Mouse (Mus musculus) inflammation-experienced regulatory T-cells, adult 6 months (primary cell): ENCODE data around the gene Cbln3. TPM values are rescaled to one million over a fixed set of nuclear protein-coding genes. Genes with fewer than 3 reads are reported as not detected.

Experiments used
- ATAC-seq: one replicate; pipeline ENCODE4 v1.8.0; 2017
- polyA plus RNA-seq, 3 experiments: library from polyadenylated mRNA; unstranded; fragments of 100-300 nt; shearing (Covaris generic); gene quantifications; one replicate each; pipeline ENCODE4 v1.2.1; 2017

Gene Cbln3
- polyA plus RNA-seq, 3 experiments from 2014 or later, result 0.11 TPM; not detected in 2

GRCm38 (mm10) chr14:55845506-55846294, 38.5 kb downstream of the Cbln3 start:
- no peak for ATAC-seq

- ATAC-seq, result no peak
Observed at GRCm38 (mm10) chr14:55842794-55843193, 41.4 kb downstream of the Cbln3 start.

- ATAC-seq, result no peak
Observed at GRCm38 (mm10) chr14:55840853-55841366, 43.3 kb downstream of the Cbln3 start.

GRCm38 (mm10) chr14:55838740-55839139, 45.5 kb downstream of the Cbln3 start:
- no peak for ATAC-seq

- no peak for ATAC-seq
Observed at GRCm38 (mm10) chr14:55838312-55838711, 45.9 kb downstream of the Cbln3 start.

- no peak for ATAC-seq
Observed at GRCm38 (mm10) chr14:55834808-55835533, 49.2 kb downstream of the Cbln3 start.

GRCm38 (mm10) chr14:55833126-55833525, 51.1 kb downstream of the Cbln3 start:
- no peak for ATAC-seq

- no peak for ATAC-seq
Observed at GRCm38 (mm10) chr14:55830331-55830730, 53.9 kb downstream of the Cbln3 start.

- no peak for ATAC-seq
Observed at GRCm38 (mm10) chr14:55829854-55830253, 54.3 kb downstream of the Cbln3 start.

Other genes starting within 250 kb of the Cbln3 start
- 10 to 100 TPM; 21.1 to 39.8 (median 36.3) TPM for gene Ipo4, start 248.4 kb downstream of the Cbln3 start, polyA plus RNA-seq
- gene Gm49378, start 246.5 kb downstream of the Cbln3 start, polyA plus RNA-seq, result 1 to 10 TPM in 2 of 3 experiments, under 1 TPM in 1; 0.44 to 2.8 (median 2.5) TPM
- 10 to 100 TPM; 36.3 to 45.0 (median 39.3) TPM for gene Tm9sf1, start 240.6 kb downstream of the Cbln3 start, polyA plus RNA-seq
- 1 to 10 TPM in 2 of 3 experiments, under 1 TPM in 1; 0.68 to 2.2 (median 1.2) TPM for gene Tssk4, start 234.2 kb downstream of the Cbln3 start, polyA plus RNA-seq
- gene Mdp1, start 223.9 kb downstream of the Cbln3 start, polyA plus RNA-seq, result 100 to 1,000 TPM in 1 of 3 experiments, 10 to 100 TPM in 2; 89.2 to 101 (median 95.6) TPM
- gene Gmpr2, start 212.5 kb downstream of the Cbln3 start, polyA plus RNA-seq, result 10 to 100 TPM; 25.8 to 33.9 (median 29.9) TPM
- gene Nedd8, start 212.3 kb downstream of the Cbln3 start, polyA plus RNA-seq, result 100 to 1,000 TPM; 335 to 412 (median 375) TPM
- gene Tinf2, start 202.6 kb downstream of the Cbln3 start, polyA plus RNA-seq, result 10 to 100 TPM; 26.4 to 30.7 (median 30.2) TPM
- gene Tgm1, start 170.5 kb downstream of the Cbln3 start, polyA plus RNA-seq, result not detected
- 10 to 100 TPM; 40.8 to 75.9 (median 62.1) TPM for gene Rabggta, start 162.1 kb downstream of the Cbln3 start, polyA plus RNA-seq
- 10 to 100 TPM; 32.4 to 57.8 (median 46.5) TPM for gene Dhrs1, start 138.7 kb downstream of the Cbln3 start, polyA plus RNA-seq
- 1 to 10 TPM; 4.1 to 8.4 (median 5.4) TPM for gene Nop9, start 138.7 kb downstream of the Cbln3 start, polyA plus RNA-seq
- gene Cideb, start 125.9 kb downstream of the Cbln3 start, polyA plus RNA-seq, result not detected
- not detected for gene Ltb4r2, start 123.0 kb downstream of the Cbln3 start, polyA plus RNA-seq
- gene Ltb4r1, start 118.4 kb downstream of the Cbln3 start, polyA plus RNA-seq, result 10 to 100 TPM in 1 of 3 experiments, 1 to 10 TPM in 1, under 1 TPM in 1; 0.57 to 16.6 (median 3.8) TPM
- gene Adcy4, start 100.3 kb downstream of the Cbln3 start, polyA plus RNA-seq, result under 1 TPM in 1 of 3 experiments, not detected in 2; 0.29 TPM
- gene Ripk3, start 95.5 kb downstream of the Cbln3 start, polyA plus RNA-seq, result 10 to 100 TPM; 71.9 to 99.8 (median 84.8) TPM
- gene Nfatc4, start 61.2 kb downstream of the Cbln3 start, polyA plus RNA-seq, result not detected
- gene Nynrin, start 30.4 kb downstream of the Cbln3 start, polyA plus RNA-seq, result under 1 TPM in 1 of 3 experiments, not detected in 2; 0.04 TPM
- gene Khnyn, start 555 bp upstream of the Cbln3 start, polyA plus RNA-seq, result 10 to 100 TPM; 10.5 to 13.1 (median 12.8) TPM
- 100 to 1,000 TPM in 1 of 3 experiments, 10 to 100 TPM in 2; 76.4 to 107 (median 93.3) TPM for gene Sdr39u1, start 15.9 kb upstream of the Cbln3 start, polyA plus RNA-seq
- gene Cma1, start 60.3 kb upstream of the Cbln3 start, polyA plus RNA-seq, result not detected
- not detected for gene Cma2, start 66.6 kb upstream of the Cbln3 start, polyA plus RNA-seq
- gene Mcpt1, start 133.6 kb upstream of the Cbln3 start, polyA plus RNA-seq, result not detected
- not detected for gene Mcpt9, start 146.1 kb upstream of the Cbln3 start, polyA plus RNA-seq
- not detected for gene Mcpt2, start 157.6 kb upstream of the Cbln3 start, polyA plus RNA-seq
- not detected for gene Mcpt4, start 177.9 kb upstream of the Cbln3 start, polyA plus RNA-seq
- not detected for gene Mcpt8, start 200.9 kb upstream of the Cbln3 start, polyA plus RNA-seq
- gene Ctsg, start 218.2 kb upstream of the Cbln3 start, polyA plus RNA-seq, result not detected
- gene Gzme, start 236.2 kb upstream of the Cbln3 start, polyA plus RNA-seq, result not detected
- gene Gzmd, start 248.2 kb upstream of the Cbln3 start, polyA plus RNA-seq, result not detected